Mouse (Mus musculus) lung, adult 2 months (tissue): Measurements from ENCODE around the gene Tbx1.

Experiments
- CTCF ChIP-seq: fragments of 200-500 bp; IDR thresholded peaks from 2 replicates; pipeline ENCODE4 v1.5.1; 2011; ENCODE audit warnings: mild to moderate bottlenecking, low read length, control low read depth; ENCODE audit not compliant: insufficient read depth
- POLR2A ChIP-seq: fragments of 200-500 bp; IDR thresholded peaks from 2 replicates; pipeline ENCODE4 v1.6.1; 2011; ENCODE audit warnings: low read depth, mild to moderate bottlenecking, control low read depth, low read length, borderline replicate concordance; ENCODE audit errors: extremely low read depth

DNA sequence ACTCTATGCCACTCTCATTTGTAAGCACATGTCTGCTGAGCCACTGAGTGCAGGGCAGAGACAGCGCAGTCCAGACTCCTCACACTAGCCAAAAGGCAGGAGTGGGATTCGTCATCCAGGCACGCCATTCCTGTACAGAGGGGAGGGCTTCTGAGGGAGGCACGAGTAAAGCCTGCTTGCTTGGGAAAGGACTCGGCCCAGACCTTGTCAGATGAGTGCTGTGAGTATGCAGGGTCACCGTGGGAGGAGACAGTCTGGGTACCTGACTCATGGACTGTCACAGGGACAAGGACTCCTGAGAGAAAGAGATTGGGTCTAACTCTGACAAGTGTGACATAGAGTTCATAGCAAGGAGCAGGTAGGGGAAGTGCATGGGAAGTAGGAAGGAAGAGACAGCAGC, 51.2 kb downstream of the Tbx1 start:
- TF ChIP-seq CTCF = no peak
- TF ChIP-seq POLR2A = no peak
